Mouse (Mus musculus) cortical plate, adult 2 months (tissue): ENCODE data around the gene Lrrc4b. TPM values are rescaled to one million over a fixed set of nuclear protein-coding genes. Genes with fewer than 3 reads are reported as not detected.

Experiments used
- H3K27ac ChIP-seq: fragments of 200-500 bp; 2 replicates; pipeline ENCODE4 v1.5.1; 2012; ENCODE audit warnings: low read length, control low read depth, inconsistent platforms; ENCODE audit not compliant: insufficient read depth
- H3K4me1 ChIP-seq: fragments of 200-500 bp; 2 replicates; pipeline ENCODE4 v1.6.1; 2011; ENCODE audit warnings: low read length; ENCODE audit not compliant: control insufficient read depth, insufficient read depth
- H3K4me3 ChIP-seq: fragments of 200-500 bp; 2 replicates; pipeline ENCODE4 v1.5.1; 2011; ENCODE audit warnings: mild to moderate bottlenecking, low read length, control low read depth; ENCODE audit not compliant: insufficient read depth
- CTCF ChIP-seq: fragments of 200-500 bp; IDR thresholded peaks from 2 replicates; pipeline ENCODE4 v1.5.1; 2011; ENCODE audit warnings: mild to moderate bottlenecking, control low read depth, low read length; ENCODE audit not compliant: insufficient read depth; ENCODE audit errors: extremely low read depth
- POLR2A ChIP-seq: fragments of 200-500 bp; IDR thresholded peaks from 2 replicates; pipeline ENCODE4 v1.6.1; 2011; ENCODE audit warnings: mild to moderate bottlenecking, low read length, control low read depth; ENCODE audit not compliant: insufficient read depth; ENCODE audit errors: extremely low read depth
- polyA plus RNA-seq: library from polyadenylated mRNA; depleted of rRNA; stranded (reverse); fragments of >200 nt; gene quantifications from 2 replicates; pipeline ENCODE4 v1.2.3, GENCODE M21; 2012

Gene Lrrc4b
- polyA plus RNA-seq, 1 experiment, result 192 TPM

- Histone ChIP-seq H3K27ac (peak overlapping the region; percentile 58), H3K4me3 (peak overlapping the region; percentile 52), H3K4me1 (peaks cover 8% of the 10 kb centered on the region; the same call in 1 of the 2 replicates)
- TF ChIP-seq CTCF, result no peak
- TF ChIP-seq POLR2A, result no peak
Observed at GRCm38 (mm10) chr7:44468644-44469285, 39.9 kb downstream of the Lrrc4b start.

- H3K27ac ChIP-seq, result peak overlapping the region; percentile 40; the same call in 1 of the 2 replicates
- H3K4me1 ChIP-seq, result 0 out of 2 replicates have a peak, but pooled peaks cover 2% of the 10 kb centered on the region
- no peak overlapping the region for H3K4me3 ChIP-seq
- no peak for TF ChIP-seq POLR2A
- no peak for TF ChIP-seq CTCF
Observed at GRCm38 (mm10) chr7:44469677-44470675, 41.2 kb downstream of the Lrrc4b start.

- no peak for TF ChIP-seq CTCF
- 0 out of 2 replicates have a peak, but pooled peaks have one; percentile 6 for TF ChIP-seq POLR2A
- H3K4me1 ChIP-seq, result peaks cover 2% of the 10 kb centered on the region; the same call in 1 of the 2 replicates
- H3K27ac ChIP-seq, result no peak overlapping the region
- no peak overlapping the region for H3K4me3 ChIP-seq
Observed at GRCm38 (mm10) chr7:44470696-44471612, 42.1 kb downstream of the Lrrc4b start.

GRCm38 (mm10) chr7:44471880-44472557 is 43.2 kb downstream of the Lrrc4b start:
- TF ChIP-seq POLR2A (0 out of 2 replicates have a peak, but pooled peaks have one; percentile 23), CTCF (no peak)
- H3K4me3 ChIP-seq, result no peak overlapping the region
- H3K27ac ChIP-seq, result peak overlapping the region; percentile 41; the same call in 1 of the 2 replicates
- peaks cover 2% of the 10 kb centered on the region; the same call in 1 of the 2 replicates for H3K4me1 ChIP-seq

- H3K4me1 ChIP-seq, result peaks cover 2% of the 10 kb centered on the region; the same call in 1 of the 2 replicates
- no peak for TF ChIP-seq POLR2A
- H3K4me3 ChIP-seq, result no peak overlapping the region
- peak overlapping the region; percentile 93 for H3K27ac ChIP-seq
Observed at GRCm38 (mm10) chr7:44472558-44472885, 43.7 kb downstream of the Lrrc4b start.

GRCm38 (mm10) chr7:44472961-44473646 is 44.3 kb downstream of the Lrrc4b start:
- H3K4me3 ChIP-seq, result no peak overlapping the region
- peak overlapping the region; percentile 93 for H3K27ac ChIP-seq
- no peak for TF ChIP-seq POLR2A
- TF ChIP-seq CTCF, result no peak
- H3K4me1 ChIP-seq, result peaks cover 2% of the 10 kb centered on the region; the same call in 1 of the 2 replicates

GRCm38 (mm10) chr7:44474419-44474818 is 45.6 kb downstream of the Lrrc4b start:
- Histone ChIP-seq H3K27ac (peak overlapping the region; percentile 93), H3K4me3 (no peak overlapping the region), H3K4me1 (peaks cover 2% of the 10 kb centered on the region; the same call in 1 of the 2 replicates)
- TF ChIP-seq CTCF (no peak), POLR2A (peak; percentile 31; the same call in 1 of the 2 replicates)

- no peak for TF ChIP-seq POLR2A
- TF ChIP-seq CTCF, result no peak
- Histone ChIP-seq H3K27ac (peak overlapping the region; percentile 72), H3K4me1 (peaks cover 2% of the 10 kb centered on the region; the same call in 1 of the 2 replicates), H3K4me3 (no peak overlapping the region)
Observed at GRCm38 (mm10) chr7:44475046-44475614, 46.3 kb downstream of the Lrrc4b start.
